Mouse (Mus musculus) erythroblast, adult 5-6 weeks (primary cell): ENCODE measurements at regions not wholly inside any gene's neighbourhood (a gene's known extent, or its start where the extent isn't known, plus 50 kb on each side); places are given as distances from the start of the nearest gene placed in this dataset.

Experiments
- ATAC-seq: replicated peaks from 2 replicates; pipeline ENCODE4 v1.8.0; 2016; ENCODE audit warnings: moderate number of reproducible peaks, mild to moderate bottlenecking, moderate TSS enrichment, inconsistent platforms; ENCODE audit not compliant: poor library complexity, low FRiP score, severe bottlenecking

DNA sequence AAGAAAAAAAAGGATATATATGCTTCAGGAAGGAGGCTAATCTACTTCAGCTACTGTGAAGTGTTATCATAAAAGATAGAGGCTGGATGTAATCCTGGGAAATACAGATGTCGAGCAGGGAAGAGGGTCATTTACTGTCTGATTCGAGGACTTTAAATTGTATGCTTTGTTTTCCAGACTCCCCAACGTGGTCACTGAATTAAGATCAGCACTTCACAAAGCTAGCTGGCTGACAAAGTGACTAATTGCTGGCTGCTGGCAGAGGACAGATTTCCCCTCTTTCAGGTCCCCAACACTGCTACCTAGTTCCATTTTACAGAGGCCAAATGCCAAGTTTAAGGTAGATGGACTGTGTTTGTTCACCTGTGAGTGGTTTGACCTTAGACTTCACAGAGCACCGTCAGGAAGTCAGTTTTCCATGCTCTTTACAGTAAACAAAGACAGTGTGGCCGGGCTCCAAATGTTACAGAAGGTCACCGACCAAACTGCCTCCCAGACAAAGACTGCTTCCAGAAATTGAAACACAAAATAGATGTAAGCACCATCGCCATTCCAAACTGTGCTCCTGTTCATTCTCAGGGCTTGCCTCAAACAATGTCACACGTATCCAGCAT is 167.2 kb downstream of the Gm11361 start:
- ATAC-seq: no peak

DNA sequence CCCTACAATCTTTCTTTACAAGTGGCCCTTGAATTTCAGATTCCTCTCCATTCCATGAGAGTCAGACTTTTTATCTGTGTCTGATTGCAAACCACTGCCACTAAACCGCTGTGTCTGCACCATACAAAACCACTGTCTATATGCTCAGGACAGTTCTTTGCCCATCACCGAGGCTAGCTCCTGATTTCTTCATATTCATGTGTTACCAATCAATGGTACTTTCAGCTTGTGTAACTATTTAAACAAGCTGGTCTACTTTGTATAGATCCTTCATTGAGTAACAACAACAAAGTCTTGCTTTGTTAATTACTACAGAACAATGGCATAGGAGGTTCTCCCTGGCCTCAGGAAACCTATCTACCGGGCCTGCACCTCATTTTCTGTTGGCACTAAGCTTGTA is 164.0 kb downstream of the Gm11361 start:
- no peak for ATAC-seq

DNA sequence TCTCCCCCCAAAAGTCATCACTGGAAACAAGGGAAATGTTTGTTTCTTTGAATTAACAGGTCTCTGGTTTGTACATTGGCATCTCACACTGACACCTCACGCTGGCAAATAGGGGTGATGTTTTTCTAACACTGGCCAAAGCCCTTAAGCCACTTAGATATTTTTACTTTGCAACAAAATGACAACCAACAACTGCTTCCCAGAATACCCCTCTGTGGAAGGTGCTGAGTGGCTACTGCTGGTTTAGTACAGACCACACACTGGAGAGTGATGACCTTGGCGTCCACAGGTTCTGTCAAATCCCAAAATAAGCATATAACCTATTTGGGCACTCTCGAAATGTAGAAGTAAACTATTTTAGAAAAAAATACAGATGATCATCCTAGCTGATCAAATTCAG is 163.3 kb downstream of the Gm11361 start:
- ATAC-seq: no peak

DNA sequence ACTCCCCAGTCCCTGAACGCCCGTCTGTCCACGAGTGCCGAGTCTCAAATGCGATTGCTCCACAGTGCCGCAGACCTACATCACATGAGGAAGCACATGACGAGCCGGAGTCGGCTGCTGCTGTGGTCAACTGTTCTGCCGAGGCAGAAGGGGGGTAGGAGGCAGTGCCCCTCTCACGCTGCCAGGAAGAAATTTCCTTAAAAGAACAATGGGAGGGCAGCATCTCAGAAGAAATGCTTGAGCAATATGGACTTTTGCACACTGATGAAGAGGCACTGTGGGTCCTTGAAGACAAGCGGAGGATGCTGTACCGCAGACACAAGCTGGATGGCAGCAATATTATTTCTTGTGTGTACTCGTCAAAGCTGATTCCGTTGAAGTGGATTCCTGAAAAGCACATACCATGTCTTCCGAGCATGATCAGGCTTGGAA is 162.6 kb downstream of the Gm11361 start:
- ATAC-seq: no peak

DNA sequence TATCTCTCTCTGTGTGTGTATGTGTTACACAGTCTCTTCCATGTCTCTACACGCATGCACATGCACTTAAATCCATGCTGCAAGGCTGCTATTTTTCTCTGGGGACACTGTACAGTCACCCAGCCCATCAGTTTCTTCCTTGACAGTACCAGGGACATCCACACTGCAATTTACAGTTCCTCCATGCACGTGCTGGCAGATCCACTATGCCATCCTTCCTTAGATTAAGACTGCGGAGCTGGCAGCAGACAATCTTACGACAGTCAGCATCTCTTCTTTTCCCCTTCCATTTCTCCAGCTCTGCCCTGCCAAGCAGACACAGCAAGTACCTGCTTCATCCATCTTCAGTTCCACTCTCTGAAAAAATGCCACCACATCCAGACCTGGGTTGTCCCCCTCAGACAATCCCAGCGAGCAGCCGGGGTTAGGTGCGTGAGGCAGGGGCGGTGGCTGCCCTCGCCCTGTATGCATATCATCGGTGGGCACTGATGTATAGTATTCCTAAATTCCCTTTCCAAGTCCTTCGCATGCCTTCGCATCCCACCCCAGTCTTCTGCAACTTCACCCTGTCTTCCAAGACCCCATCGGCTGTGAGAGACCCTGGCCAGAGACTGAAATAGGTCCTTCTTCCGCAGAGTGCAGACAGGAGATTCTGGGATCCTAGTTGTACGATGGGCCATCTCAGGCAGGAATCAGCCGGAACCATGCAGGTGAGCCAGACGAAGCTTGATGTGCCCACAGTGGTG is 161.8 kb downstream of the Gm11361 start:
- no peak for ATAC-seq

DNA sequence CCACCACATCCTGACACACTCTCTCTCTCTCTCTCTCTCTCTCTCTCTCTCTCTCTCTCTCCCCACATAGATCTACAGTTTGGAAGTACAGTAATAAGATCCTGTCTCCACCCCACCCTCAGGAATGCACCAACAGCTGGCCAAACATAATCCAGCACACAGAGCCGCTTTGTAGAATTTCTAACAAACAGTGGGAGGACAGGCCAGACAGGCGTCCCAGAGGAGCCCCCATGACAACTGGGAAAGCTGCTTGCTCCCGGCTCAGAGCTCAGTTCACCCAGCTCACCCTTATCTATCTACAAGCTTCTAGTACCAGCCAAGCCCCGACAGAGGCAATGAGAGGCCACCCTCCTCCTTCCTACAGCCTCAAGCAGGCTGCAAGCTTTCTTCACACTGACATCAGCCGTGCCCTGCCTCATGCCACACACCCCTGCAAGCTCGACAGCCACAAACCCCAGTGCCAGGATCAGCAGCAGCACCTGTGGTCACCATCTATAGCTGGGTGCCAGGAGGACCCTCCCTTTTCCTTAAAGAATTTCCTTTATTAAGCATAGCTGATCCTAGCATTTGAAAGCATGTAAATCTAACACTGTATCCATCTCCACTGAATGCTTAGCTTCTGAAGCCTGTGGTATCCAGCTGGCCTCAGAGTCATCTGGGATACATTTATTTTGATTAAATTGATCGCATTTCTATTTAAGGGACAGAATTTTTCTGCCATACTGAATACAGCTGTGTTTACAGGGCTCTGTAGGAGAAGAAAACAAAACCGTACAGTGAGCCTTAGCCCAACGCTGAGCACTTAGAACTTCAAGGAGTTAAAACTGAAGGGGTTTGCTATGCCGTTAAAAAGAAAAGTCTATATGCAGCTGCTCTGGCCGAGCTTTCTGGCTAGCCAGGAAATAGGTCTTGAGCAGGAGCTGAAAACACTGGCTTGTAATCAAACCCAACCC is 160.9 kb downstream of the Gm11361 start:
- ATAC-seq: no peak

DNA sequence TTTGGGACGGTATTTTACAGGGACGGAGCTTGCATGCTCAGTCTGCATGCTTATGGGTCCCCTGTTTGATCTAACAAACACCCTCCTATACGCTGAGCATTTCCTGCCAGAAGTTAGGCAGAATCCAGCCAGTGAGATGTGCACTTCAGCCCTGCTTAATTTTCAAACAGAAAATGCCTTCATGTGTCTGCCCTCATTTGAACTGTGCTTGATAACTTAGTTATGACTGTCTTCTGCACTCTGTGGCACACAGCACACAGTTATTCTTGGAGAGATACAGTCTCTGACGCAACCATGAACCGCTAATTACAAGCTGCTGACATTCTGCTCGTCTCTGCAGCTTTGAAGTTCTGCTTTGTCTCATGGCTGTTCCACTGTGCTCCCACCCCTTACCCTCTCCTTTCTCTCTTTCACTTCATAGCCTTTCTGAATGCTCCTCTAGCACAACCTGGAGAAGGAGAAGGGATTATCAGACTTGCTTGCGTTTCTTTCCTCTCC is 160.2 kb downstream of the Gm11361 start:
- no peak for ATAC-seq

DNA sequence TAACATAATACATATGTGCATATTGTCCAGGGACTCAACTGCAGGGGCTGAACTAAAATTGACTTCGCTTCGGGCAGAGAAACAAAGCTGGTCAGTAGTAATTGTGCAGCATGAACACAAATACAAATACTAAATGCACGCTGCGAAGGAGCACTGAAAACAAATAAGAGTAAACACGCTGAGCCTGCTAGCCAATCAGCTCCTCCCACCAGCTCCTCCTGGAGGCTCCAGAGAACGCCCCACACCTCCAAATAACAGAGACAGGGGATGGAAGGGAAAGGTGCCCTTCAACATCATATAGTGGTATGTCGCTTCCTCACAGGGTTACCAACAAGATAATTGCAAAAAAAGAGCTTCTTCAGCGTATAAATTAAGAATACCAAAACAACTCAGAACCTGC is 159.6 kb downstream of the Gm11361 start:
- ATAC-seq: no peak

DNA sequence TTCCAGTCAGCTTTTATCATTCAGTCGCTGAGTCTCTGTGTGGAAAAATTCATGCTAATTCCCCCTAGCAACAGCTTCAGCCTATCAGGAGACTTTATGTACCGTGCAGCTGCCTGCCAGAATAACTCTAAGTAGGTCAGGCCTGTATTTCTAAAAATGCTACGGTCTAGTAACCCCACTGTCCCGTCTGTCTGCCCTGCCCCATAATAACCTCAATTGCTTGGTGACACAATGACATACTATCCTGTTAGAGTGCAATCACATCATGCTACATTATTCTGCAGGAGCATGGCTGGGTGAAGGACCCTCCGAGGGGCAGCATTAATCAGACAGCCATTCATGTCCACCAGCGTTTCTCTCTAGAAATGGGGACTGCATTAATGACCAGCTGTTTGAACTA is 158.9 kb downstream of the Gm11361 start:
- no peak for ATAC-seq

DNA sequence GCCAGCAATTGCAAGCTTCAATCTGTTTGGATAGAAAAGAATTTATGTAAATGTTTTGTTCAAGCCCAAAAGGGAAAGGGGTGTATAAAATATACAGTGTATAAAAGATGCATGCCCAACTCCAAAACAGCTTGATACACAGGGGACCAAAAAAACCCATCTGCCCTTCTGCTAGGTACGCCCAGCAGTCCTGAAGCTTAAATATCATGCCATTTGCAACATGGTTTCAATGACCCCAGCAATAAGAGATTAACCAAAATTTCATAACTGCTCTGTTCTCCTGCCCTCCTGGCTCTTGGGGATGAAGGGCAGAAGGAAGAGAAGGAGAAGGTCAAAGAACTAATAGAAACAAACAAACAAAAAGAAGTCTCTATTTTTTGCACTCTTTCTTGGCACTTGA is 158.4 kb downstream of the Gm11361 start:
- no peak for ATAC-seq

DNA sequence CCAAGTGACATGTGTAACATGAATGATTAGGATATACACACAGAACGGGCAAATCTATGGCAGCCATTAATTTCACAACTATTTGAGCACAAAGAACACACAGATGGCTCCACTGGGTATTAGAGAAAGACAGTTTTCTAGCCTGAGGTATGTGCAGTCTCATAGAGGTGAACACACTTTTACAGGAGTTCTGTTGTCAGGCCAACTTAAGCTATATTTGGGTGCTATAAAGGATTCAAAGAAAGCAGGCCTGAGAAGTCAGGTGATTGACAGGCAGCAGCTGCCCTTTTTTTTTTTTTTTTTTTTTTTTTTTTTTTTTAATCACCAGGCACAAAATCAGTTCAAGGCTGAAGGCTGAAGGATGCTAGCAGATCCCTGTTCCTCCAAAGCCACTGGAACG is 153.0 kb downstream of the Gm11361 start:
- ATAC-seq: no peak

DNA sequence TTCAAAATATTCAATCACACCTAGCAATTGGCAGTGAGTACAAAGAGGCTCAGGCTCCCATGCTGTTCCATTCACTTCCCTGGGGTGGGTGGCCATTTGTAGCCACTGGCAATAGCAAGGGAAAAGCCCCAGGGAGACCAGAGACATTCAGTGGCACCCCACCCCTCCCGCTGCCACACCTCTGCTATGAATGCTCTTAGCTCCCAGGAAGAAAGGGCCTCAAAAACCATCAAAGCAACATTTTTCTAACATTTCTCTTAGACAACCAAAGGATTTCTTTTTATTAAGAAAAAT is 152.2 kb downstream of the Gm11361 start:
- ATAC-seq: no peak

DNA sequence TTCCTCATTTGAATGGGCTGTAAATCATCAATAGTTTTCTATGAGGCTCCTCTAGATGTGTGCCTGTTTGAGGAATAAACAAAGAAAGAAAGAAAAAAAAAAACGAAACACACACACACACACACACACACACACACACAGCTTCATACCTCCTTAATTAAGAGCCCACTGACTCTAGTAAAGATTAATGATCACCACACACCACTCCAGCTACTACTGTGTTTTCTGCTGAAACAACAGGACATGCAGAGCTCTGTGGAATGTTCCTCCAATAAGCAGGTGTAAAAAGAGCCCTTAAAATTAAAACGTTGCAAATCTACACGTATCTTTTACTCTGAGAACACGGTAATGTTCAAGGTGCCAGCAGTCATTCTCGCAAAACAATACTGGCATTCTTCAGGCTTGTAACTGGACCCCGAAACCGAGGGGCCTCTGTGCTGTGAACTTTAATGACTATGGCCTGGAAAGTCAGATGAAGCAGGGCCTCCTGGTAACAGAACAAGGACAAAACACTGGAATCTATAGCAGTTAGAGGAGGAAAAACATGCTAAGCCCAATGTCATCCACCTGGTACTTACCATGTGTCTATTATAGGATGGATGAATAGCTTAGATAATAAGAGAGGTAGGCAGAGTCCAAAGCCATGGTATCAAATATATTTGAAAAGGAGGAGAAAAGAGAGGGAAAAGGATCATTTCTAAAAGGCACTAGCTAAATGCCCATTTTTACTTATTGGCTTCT is 151.7 kb downstream of the Gm11361 start:
- no peak for ATAC-seq

DNA sequence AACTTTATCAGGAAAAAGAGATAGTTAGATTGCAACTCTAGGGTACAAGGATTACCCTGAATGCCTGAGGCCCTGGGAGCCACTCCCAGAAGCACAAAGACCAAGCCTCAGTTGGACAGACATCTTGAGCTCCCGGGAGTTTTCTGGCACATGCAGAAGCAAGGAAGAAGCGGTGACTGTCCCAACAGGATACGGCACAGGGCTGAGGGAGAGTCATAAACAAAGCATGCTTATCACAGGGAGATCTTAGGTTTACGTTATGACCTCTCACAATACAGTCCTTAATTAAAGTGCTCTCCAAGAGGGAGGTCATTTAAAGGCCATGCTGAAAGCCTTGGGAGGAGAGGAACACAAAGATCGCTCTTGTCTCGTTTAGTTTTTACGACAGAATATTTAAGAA is 143.1 kb downstream of the Gm11361 start:
- ATAC-seq: no peak
